Mouse (Mus musculus): ENCODE measurements at regions not wholly inside any gene's neighbourhood (a gene's known extent, or its start where the extent isn't known, plus 50 kb on each side); places are given as distances from the start of the nearest gene placed in this dataset.
A peak's percentile ranks its signal among the peaks of the same experiment; 100 is the strongest.
"Not testable (repeated sequence)": the region's sequence is repeated elsewhere in the genome, so short reads cannot be mapped to it uniquely, and the experiment has no call there.

DNA sequence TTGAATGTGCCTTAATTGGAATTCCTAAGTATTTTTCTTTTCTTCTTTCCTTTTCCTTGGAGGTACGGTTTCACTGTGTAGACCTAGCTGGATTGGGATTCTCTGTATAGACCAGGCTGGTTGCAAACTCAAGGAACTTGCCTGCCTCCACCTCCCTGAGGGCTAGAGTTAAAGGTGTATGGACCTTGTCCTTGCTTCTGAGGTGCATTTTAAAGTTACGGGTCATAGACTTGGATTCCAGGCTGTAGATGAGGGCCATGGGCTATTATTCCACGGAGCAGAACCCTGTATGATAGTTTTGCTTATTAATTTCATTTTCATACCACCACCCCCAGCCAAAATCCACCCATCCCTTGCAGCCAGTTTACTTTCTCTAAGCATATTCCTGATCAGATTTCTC lies 50.7 kb upstream of the Wdr26 start:
- Histone ChIP-seq H3K9ac (ENCODE audit: low read length) (no peak overlapping the region), H3K4me1 (ENCODE audit: control insufficient read depth, insufficient read depth, low read length) (peaks cover 8% of the 10 kb centered on the region), H3K4me2 (ENCODE audit: low read length) (no peak overlapping the region), H3K9me3 (replicated peaks; ENCODE audit: control insufficient read depth, low read length) (no peaks in the 10 kb centered on the region), H3K27ac (ENCODE audit: low read depth, low read length) (no peak overlapping the region), H3K27me3 (replicated peaks; ENCODE audit: control insufficient read depth, insufficient read depth, low read length) (no peaks in the 10 kb centered on the region), H3K4me3 (ENCODE audit: low read depth, low read length) (no peak overlapping the region), H3K36me3 (ENCODE audit: control insufficient read depth, insufficient read depth, low read length) (no peaks in the 10 kb centered on the region)
- 93% methylated on average over 3 of the region's 3 CpGs for WGBS
- DNase-seq (ENCODE audit: low spot score), result no peak
- no peak for ATAC-seq

DNA sequence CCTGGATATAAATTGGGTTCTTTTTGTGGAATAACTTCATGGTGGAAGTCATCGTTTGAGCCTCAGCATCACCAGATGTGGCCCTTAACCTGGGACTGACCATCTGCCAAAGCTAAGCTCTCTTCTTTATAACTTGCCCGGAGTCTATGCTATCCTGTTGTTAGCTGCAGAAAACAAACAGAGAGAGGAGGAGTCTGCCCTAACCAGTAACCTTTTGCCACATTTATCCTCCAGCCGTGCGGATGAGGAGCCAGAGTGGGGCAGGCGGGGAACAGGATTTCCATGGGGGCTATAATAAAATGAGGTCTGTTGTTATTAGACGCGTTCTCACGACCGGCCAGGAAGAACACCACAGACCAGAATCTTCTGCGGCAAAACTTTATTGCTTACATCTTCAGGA lies 51.4 kb upstream of the Wdr26 start:
- H3K4me3 ChIP-seq (ENCODE audit: low read depth, low read length), result no peak overlapping the region
- H3K9ac ChIP-seq (ENCODE audit: low read length), result no peak overlapping the region
- peaks cover 8% of the 10 kb centered on the region for H3K4me1 ChIP-seq (ENCODE audit: control insufficient read depth, insufficient read depth, low read length)
- no peaks in the 10 kb centered on the region for H3K9me3 ChIP-seq (replicated peaks; ENCODE audit: control insufficient read depth, low read length)
- H3K27me3 ChIP-seq (replicated peaks; ENCODE audit: control insufficient read depth, insufficient read depth, low read length), result no peaks in the 10 kb centered on the region
- ATAC-seq (no peak), DNase-seq (ENCODE audit: low spot score) (no peak)
- no peak overlapping the region for H3K27ac ChIP-seq (ENCODE audit: low read depth, low read length)
- H3K4me2 ChIP-seq (ENCODE audit: low read length), result no peak overlapping the region
- 95% methylated on average over 9 of the region's 10 CpGs for WGBS
- no peaks in the 10 kb centered on the region for H3K36me3 ChIP-seq (ENCODE audit: control insufficient read depth, insufficient read depth, low read length)

DNA sequence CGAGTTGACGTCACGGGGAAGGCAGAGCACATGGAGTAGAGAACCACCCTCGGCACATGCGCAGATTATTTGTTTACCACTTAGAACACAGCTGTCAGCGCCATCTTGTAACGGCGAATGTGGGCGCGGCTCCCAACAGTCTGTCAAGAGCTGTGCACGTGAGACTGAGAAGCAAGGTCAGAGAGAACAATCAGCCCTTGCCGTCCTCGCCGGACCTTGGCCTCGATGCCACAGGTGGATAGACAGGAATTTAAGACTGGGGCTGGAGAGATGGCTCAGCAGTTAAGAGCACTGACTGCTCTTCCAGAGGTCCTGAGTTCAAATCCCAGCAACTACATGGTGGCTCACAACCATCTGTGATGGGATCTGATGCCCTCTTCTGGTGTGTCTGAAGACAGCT lies 58.7 kb upstream of the Wdr26 start:
- ATAC-seq; H3K4me1 ChIP-seq (ENCODE audit: control insufficient read depth, insufficient read depth, low read length); DNase-seq (ENCODE audit: low spot score); H3K4me2 ChIP-seq (ENCODE audit: low read length); H3K27ac ChIP-seq (ENCODE audit: low read depth, low read length); H3K4me3 ChIP-seq (ENCODE audit: low read depth, low read length); H3K27me3 ChIP-seq (replicated peaks; ENCODE audit: control insufficient read depth, insufficient read depth, low read length); H3K9ac ChIP-seq (ENCODE audit: low read length); H3K36me3 ChIP-seq (ENCODE audit: control insufficient read depth, insufficient read depth, low read length); H3K9me3 ChIP-seq (replicated peaks; ENCODE audit: control insufficient read depth, low read length): not testable (repeated sequence)
- WGBS, result 96% methylated on average over 10 of the region's 15 CpGs

- no peaks in the 10 kb centered on the region for H3K27me3 ChIP-seq (replicated peaks; ENCODE audit: control insufficient read depth, insufficient read depth, low read length)
- H3K4me1 ChIP-seq (ENCODE audit: control insufficient read depth, insufficient read depth, low read length), result 0 out of 2 replicates have a peak, but pooled peaks cover 2% of the 10 kb centered on the region
- H3K4me2 ChIP-seq (ENCODE audit: low read length), result no peak overlapping the region
- no peak overlapping the region for H3K27ac ChIP-seq (ENCODE audit: low read depth, low read length)
- DNase-seq (ENCODE audit: low spot score), result no peak
- no peaks in the 10 kb centered on the region for H3K36me3 ChIP-seq (ENCODE audit: control insufficient read depth, insufficient read depth, low read length)
- H3K9me3 ChIP-seq (replicated peaks; ENCODE audit: control insufficient read depth, low read length), result no peaks in the 10 kb centered on the region
- no peak overlapping the region for H3K4me3 ChIP-seq (ENCODE audit: low read depth, low read length)
- 89% methylated on average over 5 of the region's 5 CpGs for WGBS
- no peak overlapping the region for H3K9ac ChIP-seq (ENCODE audit: low read length)
- no peak for ATAC-seq
These were observed 59.4 kb upstream of the Wdr26 start for GRCm38 (mm10) chr1:181271164-181271563.

GRCm38 (mm10) chr1:181271821-181272220 lies 60.0 kb upstream of the Wdr26 start:
- Histone ChIP-seq H3K4me1 (ENCODE audit: control insufficient read depth, insufficient read depth, low read length) (0 out of 2 replicates have a peak, but pooled peaks cover 2% of the 10 kb centered on the region), H3K27ac (ENCODE audit: low read depth, low read length) (no peak overlapping the region), H3K9ac (ENCODE audit: low read length) (no peak overlapping the region), H3K27me3 (replicated peaks; ENCODE audit: control insufficient read depth, insufficient read depth, low read length) (no peaks in the 10 kb centered on the region), H3K36me3 (ENCODE audit: control insufficient read depth, insufficient read depth, low read length) (no peaks in the 10 kb centered on the region), H3K4me2 (ENCODE audit: low read length) (no peak overlapping the region), H3K4me3 (ENCODE audit: low read depth, low read length) (no peak overlapping the region), H3K9me3 (replicated peaks; ENCODE audit: control insufficient read depth, low read length) (no peaks in the 10 kb centered on the region)
- ATAC-seq, result no peak
- 86% methylated on average over 6 of the region's 6 CpGs for WGBS
- no peak for DNase-seq (ENCODE audit: low spot score)

GRCm38 (mm10) chr1:181272622-181273296 lies 61.0 kb upstream of the Wdr26 start:
- H3K27me3 ChIP-seq (replicated peaks; ENCODE audit: control insufficient read depth, insufficient read depth, low read length), result no peaks in the 10 kb centered on the region
- 4% methylated on average over 20 of the region's 20 CpGs for WGBS
- H3K36me3 ChIP-seq (ENCODE audit: control insufficient read depth, insufficient read depth, low read length), result no peaks in the 10 kb centered on the region
- H3K4me1 ChIP-seq (ENCODE audit: control insufficient read depth, insufficient read depth, low read length), result 0 out of 2 replicates have a peak, but pooled peaks cover 2% of the 10 kb centered on the region
- no peak overlapping the region; the same call in 1 of the 2 replicates for H3K4me2 ChIP-seq (ENCODE audit: low read length)
- no peak overlapping the region for H3K9ac ChIP-seq (ENCODE audit: low read length)
- DNase-seq (ENCODE audit: low spot score), result peak; percentile 83
- ATAC-seq, result peak; percentile 97
- no peaks in the 10 kb centered on the region for H3K9me3 ChIP-seq (replicated peaks; ENCODE audit: control insufficient read depth, low read length)
- no peak overlapping the region for H3K27ac ChIP-seq (ENCODE audit: low read depth, low read length)
- no peak overlapping the region for H3K4me3 ChIP-seq (ENCODE audit: low read depth, low read length)

DNA sequence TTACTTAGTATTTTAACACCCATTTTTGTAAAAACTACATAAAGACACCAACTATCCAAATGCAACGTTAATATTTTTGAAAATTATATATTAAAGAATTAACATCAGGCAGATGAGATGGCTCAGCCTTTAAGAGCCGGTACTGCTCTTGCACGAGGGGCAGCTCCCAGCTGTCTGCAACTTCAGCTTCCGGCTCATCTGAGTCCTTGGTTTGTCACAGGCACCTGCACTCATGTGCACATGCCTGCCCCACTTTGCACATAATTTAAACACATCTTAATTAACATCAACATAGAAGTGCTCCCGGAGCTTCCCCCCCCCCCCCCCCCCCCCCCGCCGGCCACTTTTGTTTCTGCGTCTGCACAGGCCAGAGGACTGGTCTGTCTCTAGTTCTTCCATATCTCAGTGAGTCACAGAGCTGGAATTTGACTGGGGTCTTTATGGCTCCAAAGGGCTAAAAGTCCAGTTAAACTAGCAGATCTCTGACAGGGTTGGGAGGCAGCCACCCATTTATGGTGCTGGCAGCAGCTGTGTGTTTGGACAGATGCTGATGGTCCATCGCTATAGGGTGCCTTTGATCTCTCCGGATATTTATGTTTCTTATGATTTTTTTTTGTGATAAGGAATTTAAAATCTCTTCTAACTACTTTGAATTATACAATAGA lies 61.9 kb upstream of the Wdr26 start:
- no peaks in the 10 kb centered on the region for H3K36me3 ChIP-seq (ENCODE audit: control insufficient read depth, insufficient read depth, low read length)
- no peaks in the 10 kb centered on the region for H3K27me3 ChIP-seq (replicated peaks; ENCODE audit: control insufficient read depth, insufficient read depth, low read length)
- DNase-seq (ENCODE audit: low spot score) (peak; percentile 6), ATAC-seq (0 out of 2 replicates have a peak, but pooled peaks have one; percentile 38)
- H3K4me3 ChIP-seq (ENCODE audit: low read depth, low read length), result no peak overlapping the region
- no peaks in the 10 kb centered on the region for H3K9me3 ChIP-seq (replicated peaks; ENCODE audit: control insufficient read depth, low read length)
- H3K27ac ChIP-seq (ENCODE audit: low read depth, low read length), result no peak overlapping the region
- 0 out of 2 replicates have a peak, but pooled peaks cover 2% of the 10 kb centered on the region for H3K4me1 ChIP-seq (ENCODE audit: control insufficient read depth, insufficient read depth, low read length)
- no peak overlapping the region for H3K9ac ChIP-seq (ENCODE audit: low read length)
- 41% methylated on average over 7 of the region's 10 CpGs for WGBS
- no peak overlapping the region for H3K4me2 ChIP-seq (ENCODE audit: low read length)

GRCm38 (mm10) chr1:181280826-181281225 lies 69.0 kb upstream of the Wdr26 start:
- DNase-seq (ENCODE audit: low spot score) (no peak), ATAC-seq (no peak)
- Histone ChIP-seq H3K4me3 (ENCODE audit: low read depth, low read length) (no peak overlapping the region), H3K9ac (ENCODE audit: low read length) (no peak overlapping the region), H3K27ac (ENCODE audit: low read depth, low read length) (no peak overlapping the region), H3K36me3 (ENCODE audit: control insufficient read depth, insufficient read depth, low read length) (no peaks in the 10 kb centered on the region), H3K4me1 (ENCODE audit: control insufficient read depth, insufficient read depth, low read length) (no peaks in the 10 kb centered on the region), H3K9me3 (replicated peaks; ENCODE audit: control insufficient read depth, low read length) (0 out of 2 replicates have a peak, but pooled peaks cover 2% of the 10 kb centered on the region), H3K4me2 (ENCODE audit: low read length) (no peak overlapping the region), H3K27me3 (replicated peaks; ENCODE audit: control insufficient read depth, insufficient read depth, low read length) (no peaks in the 10 kb centered on the region)
- WGBS, result 85% methylated on average over 5 of the region's 5 CpGs

- not testable (repeated sequence) for H3K27ac ChIP-seq (ENCODE audit: low read depth, low read length); DNase-seq (ENCODE audit: low spot score); H3K9me3 ChIP-seq (replicated peaks; ENCODE audit: control insufficient read depth, low read length); H3K27me3 ChIP-seq (replicated peaks; ENCODE audit: control insufficient read depth, insufficient read depth, low read length); H3K36me3 ChIP-seq (ENCODE audit: control insufficient read depth, insufficient read depth, low read length); H3K4me3 ChIP-seq (ENCODE audit: low read depth, low read length); H3K9ac ChIP-seq (ENCODE audit: low read length); H3K4me2 ChIP-seq (ENCODE audit: low read length); ATAC-seq; H3K4me1 ChIP-seq (ENCODE audit: control insufficient read depth, insufficient read depth, low read length)
- WGBS, result 93% methylated on average over 8 of the region's 8 CpGs
These were observed 69.4 kb upstream of the Cnih3 start for GRCm38 (mm10) chr1:181282986-181283385.
